Mouse (Mus musculus) liver, embryonic 16.5 days (tissue): ENCODE measurements around the gene Nxf3. TPM values are rescaled to one million over a fixed set of nuclear protein-coding genes. Genes with fewer than 3 reads are reported as not detected.
"Not testable (repeated sequence)": the region's sequence is repeated elsewhere in the genome, so short reads cannot be mapped to it uniquely, and the experiment has no call there.

Experiments
- ATAC-seq: fragments of 200-750 bp; cut with Nextera tagmentation; 2 replicates; pipeline ENCODE4 v1.8.0; 2017; ENCODE audit warnings: low read depth, mild to moderate bottlenecking, moderate number of reproducible peaks, moderate library complexity
- H3K27ac ChIP-seq: fragments of 300-500 bp; sonication (generic); 2 replicates; pipeline ENCODE4 v1.5.1; 2014; ENCODE audit warnings: mild to moderate bottlenecking, low read length
- H3K27me3 ChIP-seq: fragments of 300-500 bp; sonication (generic); 2 replicates; pipeline ENCODE4 v1.6.1; 2014; ENCODE audit warnings: low read depth, low read length, mixed read lengths; ENCODE audit not compliant: control insufficient read depth, insufficient read depth
- H3K36me3 ChIP-seq: fragments of 300-500 bp; sonication (generic); 2 replicates; pipeline ENCODE4 v1.6.1; 2014; ENCODE audit warnings: mild to moderate bottlenecking; ENCODE audit not compliant: control insufficient read depth, insufficient read depth
- H3K4me1 ChIP-seq: fragments of 300-500 bp; sonication (generic); 2 replicates; pipeline ENCODE4 v1.6.1; 2014; ENCODE audit warnings: low read depth, low read length, mixed read lengths; ENCODE audit not compliant: control insufficient read depth
- H3K4me2 ChIP-seq: fragments of 300-500 bp; sonication (generic); 2 replicates; pipeline ENCODE4 v1.6.1; 2014; ENCODE audit warnings: low read depth, low read length, mixed read lengths
- H3K4me3 ChIP-seq: fragments of 300-500 bp; sonication (generic); 2 replicates; pipeline ENCODE4 v1.5.1; 2014; ENCODE audit warnings: low read depth, mild to moderate bottlenecking, low read length
- H3K9ac ChIP-seq: fragments of 300-500 bp; sonication (generic); 2 replicates; pipeline ENCODE4 v1.6.1; 2014; ENCODE audit warnings: low read depth, low read length
- H3K9me3 ChIP-seq: fragments of 300-500 bp; sonication (generic); replicated peaks from 2 replicates; pipeline ENCODE4 v1.6.1; 2016; ENCODE audit warnings: low read length; ENCODE audit not compliant: control insufficient read depth
- WGBS: fragments of 180-500 bp; shearing (Covaris S2); extraction: QIAGEN DNeasy Blood & Tissue Kit; methylation state at CpG from one replicate; pipeline ENCODE4 v1.1.7; 2014; ENCODE audit not compliant: insufficient replicate concordance; 5-methylcytosine and 5-hydroxymethylcytosine counted together
- polyA plus RNA-seq: library from polyadenylated mRNA; unstranded; fragments of >200 nt; fragmentation: Nextera tagmentation; extraction: Ambion mirVana; gene quantifications from 2 replicates; pipeline ENCODE4 v1.2.1, GENCODE M21; 2015

Gene Nxf3
- polyA plus RNA-seq, 1 experiment from 2014 or later: 0.14 TPM

- Histone ChIP-seq H3K9me3 (no peaks in the 10 kb centered on the region), H3K9ac (no peak overlapping the region), H3K36me3 (no peaks in the 10 kb centered on the region), H3K4me2 (no peak overlapping the region), H3K4me3 (no peak overlapping the region), H3K4me1 (no peaks in the 10 kb centered on the region), H3K27me3 (no peaks in the 10 kb centered on the region), H3K27ac (no peak overlapping the region)
- ATAC-seq: peak; percentile 87
- WGBS: 7% methylated on average over 2 of the region's 2 CpGs
Observed at GRCm38 (mm10) chrX:136092497-136093279, 7.6 kb upstream of the Nxf3 start.

GRCm38 (mm10) chrX:136068020-136068419 is 17.0 kb downstream of the Nxf3 start, which contains the start of gene Bex2:
Bex2 (minus strand) TSS chrX:136068236.
- WGBS: no CpG with 5 or more reads among the region's 32 CpGs
- peak within 1 kb of the TSS; percentile 38 for H3K4me3 ChIP-seq

GRCm38 (mm10) chrX:136067201-136067991 is 17.7 kb downstream of the Nxf3 start:
- H3K27me3 ChIP-seq, H3K9ac ChIP-seq, H3K4me1 ChIP-seq, H3K9me3 ChIP-seq, H3K27ac ChIP-seq, H3K36me3 ChIP-seq: not testable (repeated sequence)
- Histone ChIP-seq H3K4me3 (peak overlapping the region; percentile 38), H3K4me2 (peak overlapping the region; percentile 24; the same call in 1 of the 2 replicates)
- WGBS: 16% methylated on average over 8 of the region's 48 CpGs
- peak; percentile 15 for ATAC-seq

More at GRCm38 (mm10) chrX:136068020-136068419, 17.0 kb downstream of the Nxf3 start, which contains the start of gene Bex2:
- ATAC-seq: peak; percentile 97
- H3K4me2 ChIP-seq: peak within 1 kb of the TSS; percentile 24; the same call in 1 of the 2 replicates
- not testable (repeated sequence) for H3K9me3 ChIP-seq, H3K4me1 ChIP-seq, H3K27ac ChIP-seq, H3K9ac ChIP-seq, H3K27me3 ChIP-seq, H3K36me3 ChIP-seq

- H3K27ac ChIP-seq: peak overlapping the region; percentile 34; the same call in 1 of the 2 replicates
- H3K4me3 ChIP-seq: no peak overlapping the region
- no peaks in the 10 kb centered on the region for H3K4me1 ChIP-seq
- peak; percentile 76 for ATAC-seq
- no peak overlapping the region for H3K9ac ChIP-seq
- 36% methylated on average over 1 of the region's 1 CpGs for WGBS
- H3K36me3 ChIP-seq: no peaks in the 10 kb centered on the region
- H3K27me3 ChIP-seq: no peaks in the 10 kb centered on the region
- no peak overlapping the region for H3K4me2 ChIP-seq
- no peaks in the 10 kb centered on the region for H3K9me3 ChIP-seq
Observed at GRCm38 (mm10) chrX:136060698-136061097, 24.4 kb downstream of the Nxf3 start.

- 45% methylated on average over 2 of the region's 2 CpGs for WGBS
- Histone ChIP-seq H3K4me2 (no peak overlapping the region), H3K36me3 (no peaks in the 10 kb centered on the region), H3K4me3 (no peak overlapping the region), H3K27me3 (no peaks in the 10 kb centered on the region), H3K27ac (no peak overlapping the region), H3K9ac (no peak overlapping the region), H3K9me3 (no peaks in the 10 kb centered on the region), H3K4me1 (no peaks in the 10 kb centered on the region)
- ATAC-seq: no peak
Observed at GRCm38 (mm10) chrX:136051219-136051618, 33.8 kb downstream of the Nxf3 start.

- Histone ChIP-seq H3K27me3 (no peaks in the 10 kb centered on the region), H3K4me2 (no peak overlapping the region), H3K9me3 (no peaks in the 10 kb centered on the region), H3K4me3 (no peak overlapping the region), H3K36me3 (no peaks in the 10 kb centered on the region), H3K27ac (no peak overlapping the region), H3K9ac (no peak overlapping the region), H3K4me1 (no peaks in the 10 kb centered on the region)
- no peak for ATAC-seq
- 14% methylated on average over 5 of the region's 5 CpGs for WGBS
Observed at GRCm38 (mm10) chrX:136047528-136047927, 37.5 kb downstream of the Nxf3 start.

GRCm38 (mm10) chrX:136043726-136044125 is 41.3 kb downstream of the Nxf3 start:
- no peaks in the 10 kb centered on the region for H3K4me1 ChIP-seq
- H3K9me3 ChIP-seq: no peaks in the 10 kb centered on the region
- no peak for ATAC-seq

GRCm38 (mm10) chrX:136032799-136033763 is 52.0 kb downstream of the Nxf3 start, which contains the start of gene Arxes1:
Arxes1 (plus strand) TSS chrX:136033367.
- not testable (repeated sequence) for H3K36me3 ChIP-seq, H3K4me3 ChIP-seq, H3K9ac ChIP-seq, H3K4me1 ChIP-seq, H3K27ac ChIP-seq, H3K9me3 ChIP-seq, H3K27me3 ChIP-seq
- peak within 1 kb of the TSS; percentile 20; the same call in 1 of the 2 replicates for H3K4me2 ChIP-seq
- 16% methylated on average over 14 of the region's 49 CpGs for WGBS
- ATAC-seq: peak; percentile 78

More at GRCm38 (mm10) chrX:136043726-136044125, 41.3 kb downstream of the Nxf3 start:
- no peaks in the 10 kb centered on the region for H3K27me3 ChIP-seq
- H3K4me2 ChIP-seq: no peak overlapping the region
- no peak overlapping the region for H3K4me3 ChIP-seq
- H3K9ac ChIP-seq: no peak overlapping the region
- 54% methylated on average over 1 of the region's 1 CpGs for WGBS
- no peak overlapping the region for H3K27ac ChIP-seq
- H3K36me3 ChIP-seq: no peaks in the 10 kb centered on the region
